Mouse (Mus musculus) embryo, embryonic 10.5 days (tissue): ENCODE results near the gene Gm28038.

ENCODE experiments used
- DNase-seq: peaks from one replicate; pipeline ENCODE4 v3.0.0-alpha.2; 2015; ENCODE audit warnings: low spot score

Gene Gm28038

GRCm38 (mm10) chr2:30285416-30286181 is 4.8 kb downstream of the Gm28038 start:
- no peak for DNase-seq

GRCm38 (mm10) chr2:30286192-30287026 is 5.6 kb downstream of the Gm28038 start, which contains the start of the genes Dolk and Nup188:
Gene Dolk (minus strand): TSS chr2:30286334.
Gene Nup188 (plus strand): TSS chr2:30286397.
- DNase-seq, result peak; percentile 97

- DNase-seq, result peak; percentile 68
Observed at GRCm38 (mm10) chr2:30287027-30287373, 6.2 kb downstream of the Gm28038 start.

- DNase-seq, result peak; percentile 6
Observed at GRCm38 (mm10) chr2:30299525-30299924, 18.7 kb downstream of the Gm28038 start.

DNA sequence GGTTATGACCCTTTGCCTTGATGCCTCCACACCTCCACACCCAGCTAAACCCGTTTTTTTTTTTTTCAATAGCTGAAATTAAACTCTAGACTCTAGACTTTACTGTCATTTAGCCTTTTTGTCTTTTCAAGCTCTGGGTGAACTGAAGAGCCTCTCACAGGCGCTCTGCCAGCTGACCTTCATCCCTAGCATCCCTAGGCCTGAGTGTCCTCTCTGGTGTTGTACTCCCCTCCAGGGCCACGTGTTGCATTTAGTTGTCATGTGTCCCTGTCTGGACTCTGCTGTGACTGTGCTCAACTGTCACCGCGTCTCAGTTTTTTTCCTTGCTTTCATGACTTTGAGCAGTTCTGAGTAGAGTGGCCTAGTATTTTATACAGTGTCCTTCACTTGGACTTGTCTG is 19.1 kb downstream of the Gm28038 start:
- no peak for DNase-seq

GRCm38 (mm10) chr2:30306087-30306486 is 25.2 kb downstream of the Gm28038 start:
- no peak for DNase-seq

DNA sequence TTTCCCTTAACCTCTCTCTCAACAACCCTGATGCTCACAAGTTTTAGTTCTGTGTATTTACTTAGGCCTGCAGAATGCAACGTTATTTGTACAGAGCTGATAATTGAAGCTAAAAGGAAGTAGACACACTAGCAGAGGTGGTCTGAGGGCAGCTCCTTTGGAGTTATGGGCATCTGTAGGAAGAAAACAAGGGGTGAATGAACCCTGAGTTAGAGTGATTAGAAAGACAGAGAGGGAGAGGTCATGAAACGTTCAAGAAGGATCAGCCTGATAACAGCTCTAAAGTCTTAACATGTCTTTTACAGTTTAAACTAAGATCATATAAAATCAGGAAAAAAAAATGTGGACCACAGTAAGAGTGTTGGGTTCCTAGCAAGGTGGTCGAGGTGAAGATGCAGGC is 28.5 kb downstream of the Gm28038 start:
- no peak for DNase-seq

GRCm38 (mm10) chr2:30311481-30311880 is 30.6 kb downstream of the Gm28038 start:
- no peak for DNase-seq

DNA sequence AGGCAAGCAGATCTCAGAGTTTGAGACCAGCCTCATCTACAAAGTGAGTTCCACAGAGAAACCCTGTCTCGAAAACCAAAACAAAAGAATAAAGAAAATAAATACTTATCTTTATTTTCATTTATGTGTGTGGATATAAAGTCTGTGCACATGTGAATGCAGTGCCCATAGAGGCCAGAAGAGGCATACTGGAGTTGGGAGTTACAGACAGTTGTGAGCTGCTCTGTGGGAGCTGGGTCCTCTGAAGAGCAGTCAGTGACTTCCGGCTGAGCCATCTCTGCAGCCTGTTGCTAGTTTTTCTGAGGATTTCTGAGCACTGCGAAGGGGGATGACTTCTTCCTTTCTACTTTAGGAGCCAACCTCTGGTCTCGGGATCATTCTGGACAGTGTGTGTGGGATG is 35.3 kb downstream of the Gm28038 start:
- peak; percentile 6 for DNase-seq

DNA sequence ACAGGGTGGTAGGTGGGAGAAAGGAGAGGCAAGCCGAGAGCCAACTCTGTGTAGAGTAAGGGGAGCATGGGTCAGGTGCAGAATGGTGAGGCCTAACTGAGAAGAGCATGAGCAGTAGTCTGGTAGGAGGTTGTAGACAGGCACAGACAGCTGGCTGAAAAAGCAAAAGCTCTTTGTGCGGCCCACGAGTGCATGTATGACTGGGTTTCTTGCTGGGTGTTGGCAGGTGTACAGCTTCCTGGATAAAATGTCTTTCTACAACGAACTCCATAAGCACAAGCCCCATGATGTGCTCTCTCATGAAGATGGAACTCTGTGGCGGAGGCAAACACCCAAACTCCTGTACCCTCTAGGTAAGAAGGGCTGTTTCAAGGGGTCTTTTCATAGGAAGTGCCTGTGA is 36.1 kb downstream of the Gm28038 start:
- no peak for DNase-seq

- no peak for DNase-seq
Observed at GRCm38 (mm10) chr2:30319260-30319659, 38.4 kb downstream of the Gm28038 start.

GRCm38 (mm10) chr2:30323111-30323510 is 42.3 kb downstream of the Gm28038 start:
- no peak for DNase-seq

DNA sequence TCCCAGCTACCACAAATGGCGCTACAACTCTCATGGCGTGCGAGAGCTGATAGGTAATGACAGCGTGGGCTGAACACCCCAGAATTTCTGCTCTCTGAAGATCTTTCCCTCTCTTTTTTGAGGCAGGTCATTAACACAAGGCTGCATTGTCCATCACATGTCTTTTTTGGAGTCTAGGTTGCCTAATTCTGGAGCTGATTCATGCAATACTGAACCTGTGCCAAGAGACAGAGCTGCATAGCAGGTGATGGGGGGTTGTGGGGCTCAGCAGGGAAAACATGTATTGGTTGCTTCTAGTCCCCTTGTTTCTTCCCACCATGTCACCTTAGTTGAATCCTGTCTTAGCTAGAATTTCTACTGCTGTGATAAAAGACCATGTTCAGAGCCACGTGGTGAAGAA is 44.5 kb downstream of the Gm28038 start:
- no peak for DNase-seq

DNA sequence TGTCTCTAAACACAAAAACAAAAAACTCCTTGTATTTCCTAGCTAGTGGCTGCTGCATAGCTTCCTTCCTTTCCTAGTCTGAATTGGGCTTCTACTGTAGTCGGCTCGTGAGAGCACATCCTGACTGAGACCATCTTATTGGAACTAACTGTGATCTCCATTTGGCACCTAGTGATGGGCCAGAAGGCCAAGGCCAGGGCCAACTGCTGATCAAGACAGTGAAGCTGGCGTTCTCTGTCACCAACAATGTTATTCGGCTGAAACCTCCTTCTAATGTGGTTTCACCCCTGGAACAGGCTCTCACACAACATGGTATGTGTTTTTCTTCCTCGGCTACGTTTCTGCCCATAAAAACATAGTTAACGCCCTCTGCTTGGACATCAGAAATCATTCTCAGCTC is 46.4 kb downstream of the Gm28038 start:
- DNase-seq, result no peak

GRCm38 (mm10) chr2:30328791-30329190 is 47.9 kb downstream of the Gm28038 start:
- no peak for DNase-seq

GRCm38 (mm10) chr2:30335324-30335723 is 54.5 kb downstream of the Gm28038 start:
- DNase-seq, result no peak

- no peak for DNase-seq
Observed at GRCm38 (mm10) chr2:30336174-30336915, 55.5 kb downstream of the Gm28038 start.

GRCm38 (mm10) chr2:30337179-30337578 is 56.3 kb downstream of the Gm28038 start:
- DNase-seq, result no peak

- DNase-seq, result no peak
Observed at GRCm38 (mm10) chr2:30342061-30342460, 61.2 kb downstream of the Gm28038 start.

DNA sequence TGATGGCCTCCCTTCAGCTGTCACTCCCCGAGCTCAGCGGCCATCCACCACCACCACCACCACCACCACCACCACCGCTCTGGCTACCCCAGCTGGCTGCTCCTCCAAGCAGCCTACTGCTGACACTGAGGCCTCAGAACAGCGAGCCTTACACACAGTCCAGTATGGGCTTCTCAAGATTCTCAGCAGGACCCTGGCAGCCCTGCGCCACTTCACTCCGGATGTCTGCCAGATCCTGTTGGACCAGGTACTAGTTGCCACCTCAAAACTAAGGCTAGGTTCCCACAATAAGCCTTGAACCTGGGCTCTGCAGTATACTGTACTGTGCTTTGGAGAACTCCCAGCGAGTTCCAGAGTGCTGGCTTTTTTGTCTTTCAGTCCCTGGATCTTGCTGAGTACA is 61.7 kb downstream of the Gm28038 start:
- DNase-seq, result no peak

GRCm38 (mm10) chr2:30343601-30344137 is 62.8 kb downstream of the Gm28038 start:
- no peak for DNase-seq

DNA sequence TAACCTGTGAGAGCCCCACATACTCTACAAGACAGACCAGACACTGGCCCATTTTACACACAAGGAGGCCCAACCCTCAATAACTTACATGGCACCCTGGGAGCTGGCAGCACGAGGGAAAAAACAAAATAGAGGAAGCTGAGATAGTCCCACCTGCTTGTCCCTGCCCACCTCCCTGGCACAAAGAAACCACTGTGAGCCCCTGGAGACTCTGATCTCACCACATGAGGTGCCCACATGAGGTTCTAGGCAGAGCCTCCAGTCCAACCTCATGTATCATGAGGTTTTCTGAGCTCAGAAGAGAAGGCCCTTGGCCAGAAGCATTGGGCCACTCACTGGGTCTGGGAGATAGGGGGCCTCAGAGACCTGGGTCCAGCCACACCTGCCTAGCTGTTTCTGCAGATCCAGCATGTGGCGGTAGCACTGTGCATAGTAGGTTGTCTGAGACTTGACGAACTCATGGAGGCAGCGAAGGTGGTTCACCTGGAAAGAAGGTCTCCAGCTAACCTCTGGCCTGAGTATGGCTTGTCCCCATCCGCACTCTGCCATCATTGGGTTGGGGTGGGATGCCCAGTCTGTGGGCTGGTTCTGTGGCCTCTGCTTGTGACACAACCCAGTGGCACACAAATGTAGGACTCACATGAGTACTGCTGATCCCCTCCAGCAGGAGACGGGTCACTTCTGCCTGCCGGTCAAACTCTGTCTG is 65.3 kb downstream of the Gm28038 start:
- DNase-seq, result no peak
